Mouse (Mus musculus) embryonic stem cell, embryonic (primary cell): ENCODE measurements around the gene Phc2.

Experiments used
- CTCF ChIA-PET, 4 experiments: fragments of 300-600 bp in 2 of 4; fragments of 350-600 bp in 2 of 4; sonication (Branson Sonifier 250); formaldehyde crosslinking; loops; one replicate each; lab custom pipeline; 2022; ENCODE audit warnings: inconsistent platforms in 2 of 4; lab: Charles Lee
- POLR2A ChIA-PET, 4 experiments: fragments of 300-600 bp in 2 of 4; fragments of 350-600 bp in 2 of 4; sonication (Branson Sonifier 250); formaldehyde crosslinking; loops; one replicate each; lab custom pipeline; 2022; ENCODE audit warnings: antibody characterized with exemption in 4 of 4, inconsistent platforms in 1 of 4; lab: Charles Lee

The Phc2 gene

GRCm38 (mm10) chr4:128734217-128734616 is 79.7 kb downstream of the Phc2 start:
- ChIA-PET CTCF (interaction anchor here in 3 of 4 experiments (0.5 to 2.0 kb wide), 5 partner anchors 12 to 75 kb away, joined by 3 to 9 read pairs (median 3); no protein-coding TSS in a partner anchor), POLR2A (interaction anchor here in 3 of 4 experiments (0.6 to 2.6 kb wide), 10 partner anchors 14 to 397 kb away, joined by 3 to 10 read pairs (median 3); no protein-coding TSS in a partner anchor)

- POLR2A ChIA-PET, result interaction anchor here in 3 of 4 experiments (0.6 to 2.6 kb wide), 8 partner anchors 19 to 396 kb away, joined by 3 to 10 read pairs (median 4); no protein-coding TSS in a partner anchor
- CTCF ChIA-PET, result interaction anchor here in 3 of 4 experiments (0.5 to 2.0 kb wide), 5 partner anchors 13 to 76 kb away, joined by 3 to 9 read pairs (median 3); no protein-coding TSS in a partner anchor
Measured at GRCm38 (mm10) chr4:128734721-128735671, 80.5 kb downstream of the Phc2 start.

GRCm38 (mm10) chr4:128737137-128737589 is 82.7 kb downstream of the Phc2 start:
- ChIA-PET POLR2A (interaction anchor here (0.6 to 1.6 kb wide), 8 partner anchors 9 to 1399 kb away, joined by 3 to 5 read pairs (median 3); no protein-coding TSS in a partner anchor), CTCF (interaction anchor here in 3 of 4 experiments (0.6 to 2.1 kb wide), 4 partner anchors 26 to 220 kb away, joined by 3 to 5 read pairs (median 4); no protein-coding TSS in a partner anchor)

- POLR2A ChIA-PET, result interaction anchor here in 3 of 4 experiments (0.6 to 1.6 kb wide), 9 partner anchors 8 to 168 kb away, joined by 3 to 5 read pairs (median 3); no protein-coding TSS in a partner anchor
Measured at GRCm38 (mm10) chr4:128737825-128738610, 83.5 kb downstream of the Phc2 start.

GRCm38 (mm10) chr4:128740878-128741277 is 86.4 kb downstream of the Phc2 start:
- POLR2A ChIA-PET, result interaction anchor here in 1 of 4 experiments (1.4 kb wide), 1 partner anchor 12 kb away, joined by 4 read pairs; no protein-coding TSS in a partner anchor

More at GRCm38 (mm10) chr4:128737825-128738610, 83.5 kb downstream of the Phc2 start:
- CTCF ChIA-PET, result interaction anchor here in 2 of 4 experiments (0.6 to 2.1 kb wide), 4 partner anchors 27 to 286 kb away, joined by 3 to 6 read pairs (median 5); no protein-coding TSS in a partner anchor

GRCm38 (mm10) chr4:128741906-128742305 is 87.4 kb downstream of the Phc2 start:
- CTCF ChIA-PET, result interaction anchor here in 1 of 4 experiments (1.0 kb wide), 1 partner anchor 167 kb away, joined by 4 read pairs; no protein-coding TSS in a partner anchor
- POLR2A ChIA-PET, result interaction anchor here in 1 of 4 experiments (1.0 kb wide), 1 partner anchor 32 kb away, joined by 3 read pairs; no protein-coding TSS in a partner anchor

More at GRCm38 (mm10) chr4:128740878-128741277, 86.4 kb downstream of the Phc2 start:
- CTCF ChIA-PET, result interaction anchor here in 1 of 4 experiments (1.4 kb wide), 1 partner anchor 12 kb away, joined by 4 read pairs; no protein-coding TSS in a partner anchor

GRCm38 (mm10) chr4:128742379-128742970 is 88.0 kb downstream of the Phc2 start:
- ChIA-PET CTCF (interaction anchor here in 2 of 4 experiments (0.7 to 1.0 kb wide), 2 partner anchors 166 to 300 kb away, joined by 4 to 6 read pairs; no protein-coding TSS in a partner anchor), POLR2A (interaction anchor here in 1 of 4 experiments (1.0 kb wide), 1 partner anchor 32 kb away, joined by 3 read pairs; no protein-coding TSS in a partner anchor)

GRCm38 (mm10) chr4:128743031-128743626 is 88.6 kb downstream of the Phc2 start:
- POLR2A ChIA-PET, result interaction anchor here in 1 of 4 experiments (1.0 kb wide), 1 partner anchor 33 kb away, joined by 3 read pairs; no protein-coding TSS in a partner anchor
- CTCF ChIA-PET, result interaction anchor here in 1 of 4 experiments (0.7 kb wide), 1 partner anchor 300 kb away, joined by 6 read pairs; no protein-coding TSS in a partner anchor

- CTCF ChIA-PET, result interaction anchor here in 2 of 4 experiments (0.6 to 1.0 kb wide), 2 partner anchors 50 to 1095 kb away, joined by 3 to 4 read pairs; no protein-coding TSS in a partner anchor
- POLR2A ChIA-PET, result interaction anchor here in 1 of 4 experiments (1.1 kb wide), 1 partner anchor 314 kb away, joined by 3 read pairs; no protein-coding TSS in a partner anchor
Measured at GRCm38 (mm10) chr4:128745160-128745559, 90.7 kb downstream of the Phc2 start.

- ChIA-PET POLR2A (interaction anchor here in 1 of 4 experiments (1.2 kb wide), 1 partner anchor 64 kb away, joined by 3 read pairs; no protein-coding TSS in a partner anchor), CTCF (no interaction called here)
Measured at GRCm38 (mm10) chr4:128747614-128748270, 93.2 kb downstream of the Phc2 start.

- ChIA-PET POLR2A (interaction anchor here in 1 of 4 experiments (1.2 kb wide), 1 partner anchor 63 kb away, joined by 3 read pairs; no protein-coding TSS in a partner anchor), CTCF (no interaction called here)
Measured at GRCm38 (mm10) chr4:128748309-128748708, 93.8 kb downstream of the Phc2 start.

GRCm38 (mm10) chr4:128751006-128751405 is 96.5 kb downstream of the Phc2 start:
- ChIA-PET CTCF (interaction anchor here in 2 of 4 experiments (1.3 to 3.2 kb wide), 2 partner anchors 39 to 107 kb away, joined by 3 to 14 read pairs; no protein-coding TSS in a partner anchor), POLR2A (interaction anchor here in 1 of 4 experiments (1.0 to 1.6 kb wide), 2 partner anchors 24 to 26 kb away, joined by 3 read pairs; no protein-coding TSS in a partner anchor)

- ChIA-PET CTCF (interaction anchor here (0.5 to 3.2 kb wide), 6 partner anchors 16 to 106 kb away, joined by 3 to 21 read pairs (median 8); no protein-coding TSS in a partner anchor), POLR2A (interaction anchor here in 1 of 4 experiments (0.5 to 1.6 kb wide), 4 partner anchors 12 to 33 kb away, joined by 3 to 4 read pairs (median 3); no protein-coding TSS in a partner anchor)
Measured at GRCm38 (mm10) chr4:128752031-128752757, 97.7 kb downstream of the Phc2 start.

- POLR2A ChIA-PET, result interaction anchor here in 2 of 4 experiments (0.6 to 1.6 kb wide), 5 partner anchors 10 to 304 kb away, joined by 3 to 4 read pairs (median 3); partner anchors contain the start of gene Rnf19b (in 1 of the 2)
Measured at GRCm38 (mm10) chr4:128753571-128753970, 99.1 kb downstream of the Phc2 start.

More at GRCm38 (mm10) chr4:128753571-128753970, 99.1 kb downstream of the Phc2 start:
- CTCF ChIA-PET, result interaction anchor here (0.6 to 3.2 kb wide), 8 partner anchors 14 to 102 kb away, joined by 4 to 21 read pairs (median 5); no protein-coding TSS in a partner anchor
